Mouse (Mus musculus) limb, embryonic 13.5 days (tissue): ENCODE data around the gene Zbtb7a. TPM values are rescaled to one million over a fixed set of nuclear protein-coding genes. Genes with fewer than 3 reads are reported as not detected.
"Not testable (repeated sequence)": the region's sequence is repeated elsewhere in the genome, so short reads cannot be mapped to it uniquely, and the experiment has no call there.

Source experiments
- ATAC-seq: fragments of 200-750 bp; cut with Nextera tagmentation; 2 replicates; pipeline ENCODE4 v1.8.0; 2017; ENCODE audit warnings: low read depth, moderate number of reproducible peaks, moderate TSS enrichment; ENCODE audit not compliant: low FRiP score
- H3K27ac ChIP-seq: fragments of 300-500 bp; sonication (generic); 2 replicates; pipeline ENCODE4 v1.5.1; 2015; ENCODE audit warnings: inconsistent platforms, mild to moderate bottlenecking, moderate library complexity
- H3K27me3 ChIP-seq: fragments of 300-500 bp; sonication (generic); 2 replicates; pipeline ENCODE4 v1.6.1; 2015; ENCODE audit warnings: mild to moderate bottlenecking, inconsistent platforms
- H3K36me3 ChIP-seq: fragments of 300-500 bp; sonication (generic); 2 replicates; pipeline ENCODE4 v1.6.1; 2015; ENCODE audit warnings: inconsistent platforms, mild to moderate bottlenecking, moderate library complexity
- H3K4me1 ChIP-seq: fragments of 300-500 bp; sonication (generic); 2 replicates; pipeline ENCODE4 v1.6.1; 2015; ENCODE audit warnings: inconsistent platforms
- H3K4me2 ChIP-seq: fragments of 300-500 bp; sonication (generic); replicated peaks from 2 replicates; pipeline ENCODE4 v1.6.1; 2015; ENCODE audit warnings: inconsistent platforms, mild to moderate bottlenecking, moderate library complexity
- H3K4me3 ChIP-seq: fragments of 300-500 bp; sonication (generic); 2 replicates; pipeline ENCODE4 v1.5.1; 2015; ENCODE audit warnings: moderate library complexity, mild to moderate bottlenecking, inconsistent platforms
- H3K9ac ChIP-seq: fragments of 300-500 bp; sonication (generic); 2 replicates; pipeline ENCODE4 v1.6.1; 2015; ENCODE audit warnings: mild to moderate bottlenecking, inconsistent platforms
- H3K9me3 ChIP-seq: fragments of 300-500 bp; sonication (generic); 2 replicates; pipeline ENCODE4 v1.6.1; 2016; ENCODE audit warnings: inconsistent platforms
- WGBS: fragments of 180-500 bp; shearing (Covaris S2); methylation state at CpG from one replicate; pipeline ENCODE4 v1.1.7; 2015; 5-methylcytosine and 5-hydroxymethylcytosine counted together
- polyA plus RNA-seq: library from polyadenylated mRNA; unstranded; fragments of >200 nt; fragmentation: Nextera tagmentation; extraction: Ambion mirVana; gene quantifications from 2 replicates; pipeline ENCODE4 v1.2.1, GENCODE M21; 2015

Zbtb7a gene
- polyA plus RNA-seq, 1 experiment from 2014 or later: 22.6 TPM

DNA sequence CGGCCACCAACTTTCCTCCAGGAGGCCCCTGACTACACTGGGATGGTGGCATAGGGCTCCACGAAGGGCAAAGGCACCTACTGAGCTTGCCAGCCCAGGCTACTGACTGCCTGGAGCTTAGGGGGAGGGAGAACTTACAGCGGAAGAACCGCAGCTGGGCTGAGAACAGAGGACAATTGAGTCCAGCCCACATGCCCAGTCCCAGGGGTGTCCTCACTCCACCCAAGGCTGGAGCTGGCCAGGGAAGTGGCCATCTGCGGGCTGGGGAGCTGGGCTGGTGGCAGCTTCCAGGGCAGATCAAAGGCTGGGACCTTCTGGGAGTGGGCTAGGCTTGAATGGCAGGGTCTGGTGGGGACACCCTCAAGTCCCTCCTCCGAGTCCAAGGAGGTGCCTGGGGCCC lies 19.7 kb downstream of the Zbtb7a start:
- Histone ChIP-seq H3K27ac (peak overlapping the region; percentile 22; the same call in 1 of the 2 replicates), H3K27me3 (no peaks in the 10 kb centered on the region), H3K4me1 (0 out of 2 replicates have a peak, but pooled peaks cover 4% of the 10 kb centered on the region), H3K4me2 (no peak overlapping the region; the same call in 1 of the 2 replicates), H3K9ac (peak overlapping the region; percentile 26; the same call in 1 of the 2 replicates), H3K4me3 (no peak overlapping the region), H3K36me3 (peaks cover 87% of the 10 kb centered on the region), H3K9me3 (no peaks in the 10 kb centered on the region)
- ATAC-seq: no peak
- 72% methylated on average over 6 of the region's 6 CpGs for WGBS

DNA sequence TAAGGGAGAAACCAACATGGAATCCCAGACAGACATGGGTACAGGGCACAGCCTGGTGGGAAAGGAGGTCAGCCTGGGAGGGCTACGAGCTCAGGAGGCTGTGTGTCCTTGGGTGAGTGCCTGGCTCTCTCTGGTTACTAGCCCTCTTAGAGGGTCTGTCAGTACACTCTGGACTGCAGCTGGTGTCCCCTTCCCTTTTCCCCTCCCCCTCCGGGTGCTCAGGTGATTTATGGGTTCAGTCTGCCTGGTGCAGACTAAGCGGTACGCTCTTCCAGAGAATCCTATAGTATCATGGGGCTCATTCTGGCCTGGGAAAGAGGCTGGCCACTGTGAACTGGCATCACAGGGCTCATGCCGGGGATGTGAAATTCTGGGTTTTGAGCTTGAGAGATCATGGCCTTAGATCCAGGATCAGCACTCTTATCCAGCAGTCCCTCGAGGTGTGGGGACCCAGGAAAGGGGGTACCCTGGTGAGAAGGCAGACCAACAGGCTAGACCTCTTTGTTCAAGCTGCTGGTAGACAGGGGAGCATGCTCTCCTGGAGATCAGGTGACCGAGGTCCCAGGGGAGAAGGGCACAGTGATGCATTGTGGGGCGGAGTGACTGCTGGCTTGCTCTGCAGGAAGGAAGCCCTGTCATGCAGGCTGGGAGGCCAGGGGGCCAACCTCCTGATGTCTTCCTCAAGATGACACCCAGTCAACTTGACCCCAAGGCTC lies 26.7 kb downstream of the Zbtb7a start:
- H3K4me1 ChIP-seq: peaks cover 31% of the 10 kb centered on the region
- peaks cover 81% of the 10 kb centered on the region for H3K36me3 ChIP-seq
- 71% methylated on average over 8 of the region's 8 CpGs for WGBS
- H3K4me3 ChIP-seq: no peak overlapping the region
- no peaks in the 10 kb centered on the region for H3K9me3 ChIP-seq
- H3K27ac ChIP-seq: no peak overlapping the region
- no peak for ATAC-seq
- no peaks in the 10 kb centered on the region for H3K27me3 ChIP-seq
- H3K4me2 ChIP-seq: no peak overlapping the region
- no peak overlapping the region for H3K9ac ChIP-seq

DNA sequence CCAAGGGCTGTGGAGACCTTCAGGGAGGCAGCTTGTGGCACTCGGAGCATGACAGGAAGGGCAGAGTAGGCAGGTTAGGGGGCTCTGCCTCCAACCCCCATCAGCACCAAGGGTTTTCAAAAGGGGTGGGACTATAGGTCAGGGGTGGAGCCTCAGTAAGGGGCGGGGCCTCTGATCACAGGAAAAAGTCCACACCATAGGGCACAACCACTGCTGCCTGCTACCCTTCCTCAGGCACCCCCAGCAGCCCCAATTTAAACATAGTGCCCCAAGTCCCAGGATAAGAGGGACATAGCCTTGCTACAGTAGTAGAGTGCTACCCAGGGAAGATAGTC lies 27.3 kb downstream of the Zbtb7a start:
- H3K9me3 ChIP-seq: no peaks in the 10 kb centered on the region
- peaks cover 34% of the 10 kb centered on the region for H3K4me1 ChIP-seq
- H3K9ac ChIP-seq: no peak overlapping the region
- WGBS: 61% methylated on average over 2 of the region's 2 CpGs
- H3K4me2 ChIP-seq: no peak overlapping the region
- H3K36me3 ChIP-seq: peaks cover 76% of the 10 kb centered on the region
- no peak overlapping the region for H3K27ac ChIP-seq
- H3K27me3 ChIP-seq: no peaks in the 10 kb centered on the region
- no peak overlapping the region for H3K4me3 ChIP-seq
- ATAC-seq: no peak

DNA sequence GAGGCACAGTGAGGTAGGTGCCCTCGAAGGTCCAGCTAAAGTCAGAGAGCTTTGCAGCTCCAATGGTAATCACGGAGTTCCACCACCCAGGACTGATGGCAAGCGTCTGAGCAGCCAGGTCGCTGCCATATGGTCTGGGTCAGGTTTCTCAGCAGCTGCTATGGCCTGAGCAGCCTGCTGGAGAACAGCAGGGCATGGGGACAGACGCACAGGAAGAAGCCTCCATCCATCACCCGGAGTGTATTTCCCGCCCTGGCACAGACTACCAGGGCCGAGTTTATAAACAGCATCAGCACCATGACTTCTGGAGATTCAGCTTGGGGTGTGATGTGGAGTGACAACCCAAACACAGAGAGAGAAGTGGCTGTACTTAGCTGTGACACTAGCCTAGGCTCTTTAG lies 30.1 kb downstream of the Zbtb7a start:
- Histone ChIP-seq H3K27me3 (no peaks in the 10 kb centered on the region), H3K9me3 (no peaks in the 10 kb centered on the region), H3K4me2 (no peak overlapping the region), H3K27ac (no peak overlapping the region; the same call in 1 of the 2 replicates), H3K9ac (peak overlapping the region; percentile 48; the same call in 1 of the 2 replicates), H3K36me3 (peaks cover 49% of the 10 kb centered on the region), H3K4me3 (no peak overlapping the region), H3K4me1 (peaks cover 46% of the 10 kb centered on the region)
- ATAC-seq: no peak
- 62% methylated on average over 8 of the region's 8 CpGs for WGBS

DNA sequence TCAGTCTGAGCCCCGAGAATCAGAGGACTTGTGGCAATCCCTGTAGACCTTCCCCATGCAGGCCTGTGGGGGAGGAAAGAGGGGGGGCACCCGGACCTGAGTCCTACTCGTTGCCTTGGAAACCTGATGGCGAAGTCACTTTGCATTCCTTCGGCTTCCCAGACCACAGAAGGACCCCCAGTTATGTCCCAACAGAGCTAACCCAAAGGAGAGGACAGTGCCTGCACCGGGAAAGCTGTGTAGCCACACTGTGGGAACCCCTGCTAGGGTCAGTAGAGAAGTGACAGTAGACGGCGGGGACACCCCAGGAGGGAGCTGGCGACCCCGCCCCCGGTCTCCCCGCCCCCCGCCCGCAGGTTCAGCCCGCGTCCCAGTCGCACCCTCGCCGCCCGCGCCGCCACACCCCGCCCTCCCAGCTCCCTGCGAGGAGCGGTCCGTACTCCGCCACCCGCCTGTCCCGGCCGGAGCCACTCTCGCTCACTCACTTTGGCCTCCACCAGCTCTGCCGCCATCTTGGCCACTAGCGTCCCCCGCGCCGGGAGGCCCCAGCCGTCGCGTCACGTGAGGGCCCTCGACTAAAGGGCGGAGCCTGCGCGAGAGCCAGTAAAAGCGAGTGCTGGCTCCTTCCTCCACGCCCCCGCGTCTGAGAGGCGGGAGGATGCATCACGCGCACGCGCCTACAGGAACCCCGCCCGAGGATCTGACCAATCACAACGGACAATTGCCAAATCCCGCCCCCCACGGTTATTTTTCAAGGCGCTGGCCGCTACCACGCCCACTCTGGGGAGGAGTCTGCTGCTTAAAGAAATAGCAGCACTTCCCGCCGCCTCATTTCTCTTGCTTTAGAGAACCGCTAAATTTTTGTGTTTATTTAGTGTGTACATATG lies 32.4 kb downstream of the Zbtb7a start, which contains the start of gene Pias4:
Gene Pias4, minus strand, starts transcription at position 724 of the 887 bp plus-strand sequence.
- peak within 1 kb of the TSS; percentile 88 for H3K9ac ChIP-seq
- ATAC-seq: peak; percentile 86
- H3K9me3 ChIP-seq: no peaks in the 10 kb centered on the region
- peak within 1 kb of the TSS; percentile 92 for H3K4me3 ChIP-seq
- H3K27ac ChIP-seq: peak within 1 kb of the TSS; percentile 81
- H3K4me1 ChIP-seq: peaks cover 37% of the 10 kb centered on the region
- H3K4me2 ChIP-seq: peak within 1 kb of the TSS; percentile 96
- H3K27me3 ChIP-seq: no peaks in the 10 kb centered on the region
- H3K36me3 ChIP-seq: peaks cover 26% of the 10 kb centered on the region
- WGBS: under 1% methylated on average over 60 of the region's 64 CpGs

GRCm38 (mm10) chr10:81168087-81168431 lies 33.0 kb downstream of the Zbtb7a start:
- no peaks in the 10 kb centered on the region for H3K27me3 ChIP-seq
- 8% methylated on average over 5 of the region's 5 CpGs for WGBS
- H3K27ac ChIP-seq: peak overlapping the region; percentile 81
- ATAC-seq: peak; percentile 62
- peaks cover 23% of the 10 kb centered on the region for H3K36me3 ChIP-seq
- peak overlapping the region; percentile 92 for H3K4me3 ChIP-seq
- peaks cover 34% of the 10 kb centered on the region for H3K4me1 ChIP-seq
- 0 out of 2 replicates have a peak overlapping the region, but pooled peaks have one; percentile 48 for H3K9ac ChIP-seq
- no peaks in the 10 kb centered on the region for H3K9me3 ChIP-seq
- H3K4me2 ChIP-seq: peak overlapping the region; percentile 96

DNA sequence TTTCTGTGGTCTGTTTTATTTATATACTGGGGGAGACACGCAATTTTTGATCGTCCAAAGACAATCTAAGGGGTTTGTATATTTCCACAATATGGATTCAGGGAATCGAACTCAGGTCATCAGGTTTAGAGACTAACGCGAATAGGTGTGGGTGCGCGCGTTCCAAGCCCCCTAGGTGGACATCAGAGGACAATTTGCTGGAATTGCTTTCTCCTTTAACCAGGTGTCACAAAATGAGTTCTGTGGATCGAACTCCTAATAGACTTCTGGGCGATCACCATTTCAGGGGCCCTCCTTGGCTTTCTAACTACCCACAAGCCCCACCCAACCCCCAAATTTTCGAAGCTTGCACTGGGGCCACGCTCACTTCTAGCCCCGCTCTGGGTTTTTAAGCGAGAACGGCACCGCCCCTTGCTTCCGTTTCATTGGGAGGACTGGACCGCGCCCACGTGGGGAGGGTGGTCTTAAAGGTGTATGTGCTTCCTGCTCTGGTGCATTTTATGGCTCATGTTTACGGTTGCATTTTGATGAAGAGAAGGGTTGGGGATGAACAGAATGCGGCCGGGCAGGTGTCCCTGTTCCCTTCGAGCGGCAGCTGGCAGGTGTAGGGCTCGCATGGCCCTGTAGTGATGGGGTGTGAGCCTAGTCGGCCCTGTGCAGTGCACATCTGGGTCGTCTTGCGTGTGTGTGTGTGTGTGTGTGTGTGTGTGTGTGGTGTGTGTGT lies 33.7 kb downstream of the Zbtb7a start:
- ATAC-seq: peak; percentile 37; the same call in 1 of the 2 replicates
- 3% methylated on average over 29 of the region's 29 CpGs for WGBS
- Histone ChIP-seq H3K36me3 (peaks cover 18% of the 10 kb centered on the region), H3K27ac (peak overlapping the region; percentile 81), H3K4me2 (peak overlapping the region; percentile 96), H3K27me3 (no peaks in the 10 kb centered on the region), H3K4me1 (peaks cover 40% of the 10 kb centered on the region), H3K4me3 (peak overlapping the region; percentile 92), H3K9me3 (no peaks in the 10 kb centered on the region), H3K9ac (peak overlapping the region; percentile 60)

DNA sequence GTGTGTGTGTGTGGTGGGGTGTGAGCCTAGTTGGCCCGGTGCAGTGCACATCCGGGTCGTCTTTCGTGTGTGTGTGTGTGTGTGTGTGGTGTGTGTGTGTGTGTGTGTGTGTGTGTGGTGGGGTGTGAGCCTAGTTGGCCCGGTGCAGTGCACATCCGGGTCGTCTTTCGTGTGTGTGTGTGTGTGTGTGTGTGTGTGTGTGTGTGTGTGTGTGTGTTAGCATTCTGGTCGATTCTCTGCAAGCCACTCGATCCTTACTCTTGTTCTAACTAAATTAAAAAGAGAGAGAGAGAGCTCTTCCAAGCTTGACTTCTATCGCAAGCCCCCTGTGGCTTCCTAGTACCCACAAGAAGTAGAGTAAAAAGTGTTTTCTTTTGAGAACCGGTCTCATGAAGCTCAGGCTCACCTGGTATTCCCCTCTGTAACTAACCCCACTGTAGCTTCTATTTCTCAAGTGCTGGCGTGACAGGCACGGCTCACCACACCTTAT lies 34.4 kb downstream of the Zbtb7a start:
- not testable (repeated sequence) for H3K27me3 ChIP-seq, ATAC-seq, H3K9me3 ChIP-seq, H3K27ac ChIP-seq, H3K4me3 ChIP-seq, H3K9ac ChIP-seq
- peak overlapping the region; percentile 96 for H3K4me2 ChIP-seq
- peaks cover 48% of the 10 kb centered on the region for H3K4me1 ChIP-seq
- WGBS: 40% methylated on average over 9 of the region's 14 CpGs
- peaks cover 11% of the 10 kb centered on the region; the same call in 1 of the 2 replicates for H3K36me3 ChIP-seq

- H3K4me1 ChIP-seq: peaks cover 41% of the 10 kb centered on the region
- no peak for ATAC-seq
- no peaks in the 10 kb centered on the region for H3K9me3 ChIP-seq
- H3K27ac ChIP-seq: peak overlapping the region; percentile 84
- no peaks in the 10 kb centered on the region for H3K27me3 ChIP-seq
- H3K4me2 ChIP-seq: peak overlapping the region; percentile 53
- peak overlapping the region; percentile 13 for H3K4me3 ChIP-seq
- H3K9ac ChIP-seq: peak overlapping the region; percentile 48
- peaks cover 8% of the 10 kb centered on the region for H3K36me3 ChIP-seq
- 4% methylated on average over 21 of the region's 21 CpGs for WGBS
Measured at GRCm38 (mm10) chr10:81173132-81173531, 38.1 kb downstream of the Zbtb7a start.

- H3K27ac ChIP-seq: peak overlapping the region; percentile 95
- H3K9me3 ChIP-seq: no peaks in the 10 kb centered on the region
- H3K9ac ChIP-seq: peak overlapping the region; percentile 55
- peaks cover 24% of the 10 kb centered on the region for H3K36me3 ChIP-seq
- 2% methylated on average over 29 of the region's 29 CpGs for WGBS
- no peaks in the 10 kb centered on the region for H3K27me3 ChIP-seq
- H3K4me3 ChIP-seq: peak overlapping the region; percentile 41
- H3K4me2 ChIP-seq: peak overlapping the region; percentile 65
- ATAC-seq: peak; percentile 49; the same call in 1 of the 2 replicates
- H3K4me1 ChIP-seq: peaks cover 46% of the 10 kb centered on the region
Measured at GRCm38 (mm10) chr10:81174617-81175344, 39.8 kb downstream of the Zbtb7a start.

DNA sequence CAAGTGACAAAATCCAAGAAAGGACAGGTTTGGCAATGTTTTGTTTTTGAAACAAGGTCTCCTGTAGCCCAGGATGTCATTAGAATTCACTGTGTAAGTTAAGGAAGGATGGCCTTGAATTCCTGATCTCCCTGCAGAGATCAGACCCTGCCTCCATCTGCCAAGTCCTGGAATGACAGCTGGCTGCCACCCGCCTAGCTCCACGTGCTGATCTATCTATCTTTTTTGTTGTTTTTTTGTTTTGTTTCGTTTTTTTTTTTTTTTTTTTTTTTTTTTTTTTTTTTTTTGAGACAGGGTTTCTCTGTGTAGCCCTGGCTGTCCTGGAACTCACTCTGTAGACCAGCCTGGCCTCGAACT lies 40.3 kb downstream of the Zbtb7a start:
- WGBS: 9% methylated on average over 4 of the region's 4 CpGs
- ATAC-seq: not testable (repeated sequence)

More for the DNA sequence above, 40.3 kb downstream of the Zbtb7a start:
- H3K27ac ChIP-seq: peak overlapping the region; percentile 95
- peak overlapping the region; percentile 65 for H3K4me2 ChIP-seq
- H3K36me3 ChIP-seq: peaks cover 30% of the 10 kb centered on the region
- H3K27me3 ChIP-seq, H3K9me3 ChIP-seq: not testable (repeated sequence)
- peak overlapping the region; percentile 41; the same call in 1 of the 2 replicates for H3K4me3 ChIP-seq
- H3K9ac ChIP-seq: peak overlapping the region; percentile 55; the same call in 1 of the 2 replicates
- H3K4me1 ChIP-seq: peaks cover 49% of the 10 kb centered on the region
